Mouse (Mus musculus) kidney, adult 2 months (tissue): ENCODE measurements at regions not wholly inside any gene's neighbourhood (a gene's known extent, or its start where the extent isn't known, plus 50 kb on each side); places are given as distances from the start of the nearest gene placed in this dataset.
A peak's percentile ranks its signal among the peaks of the same experiment; 100 is the strongest.

Experiments used
- DNase-seq: peaks from one replicate; pipeline ENCODE4 v3.0.0; 2021
- H3K27ac ChIP-seq: fragments of 200-500 bp; 2 replicates; pipeline ENCODE4 v1.5.1; 2012; ENCODE audit warnings: low read depth, low read length, control low read depth, inconsistent platforms; ENCODE audit not compliant: insufficient read depth
- H3K27me3 ChIP-seq: fragments of 200-500 bp; replicated peaks from 2 replicates; pipeline ENCODE4 v1.6.1; 2012; ENCODE audit warnings: mild to moderate bottlenecking, moderate library complexity, low read length, inconsistent platforms; ENCODE audit not compliant: control insufficient read depth, insufficient read depth
- H3K36me3 ChIP-seq: fragments of 200-500 bp; 2 replicates; pipeline ENCODE4 v1.6.1; 2012; ENCODE audit warnings: mild to moderate bottlenecking, moderate library complexity, low read length, inconsistent platforms; ENCODE audit not compliant: control insufficient read depth, insufficient read depth
- H3K4me1 ChIP-seq: fragments of 200-500 bp; 2 replicates; pipeline ENCODE4 v1.6.1; 2011; ENCODE audit warnings: low read length; ENCODE audit not compliant: control insufficient read depth, insufficient read depth
- H3K4me3 ChIP-seq: fragments of 200-500 bp; 2 replicates; pipeline ENCODE4 v1.5.1; 2011; ENCODE audit warnings: mild to moderate bottlenecking, low read depth, low read length, control low read depth; ENCODE audit not compliant: insufficient read depth
- CTCF ChIP-seq: fragments of 200-500 bp; conservative IDR thresholded peaks from 2 replicates; pipeline ENCODE4 v1.5.1; 2011; ENCODE audit warnings: low read depth, mild to moderate bottlenecking, control low read depth, low read length, moderate library complexity, mixed read lengths; ENCODE audit not compliant: insufficient read depth, insufficient read length
- POLR2A ChIP-seq: fragments of 200-500 bp; IDR thresholded peaks from one replicate; pipeline ENCODE4 v1.6.1; 2011; ENCODE audit warnings: low read depth, low read length, control low read depth
- WGBS: fragments of 180-500 bp; shearing (Covaris S2); methylation state at CpG from one replicate; pipeline ENCODE4 v1.1.7; 2018; 5-methylcytosine and 5-hydroxymethylcytosine counted together

DNA sequence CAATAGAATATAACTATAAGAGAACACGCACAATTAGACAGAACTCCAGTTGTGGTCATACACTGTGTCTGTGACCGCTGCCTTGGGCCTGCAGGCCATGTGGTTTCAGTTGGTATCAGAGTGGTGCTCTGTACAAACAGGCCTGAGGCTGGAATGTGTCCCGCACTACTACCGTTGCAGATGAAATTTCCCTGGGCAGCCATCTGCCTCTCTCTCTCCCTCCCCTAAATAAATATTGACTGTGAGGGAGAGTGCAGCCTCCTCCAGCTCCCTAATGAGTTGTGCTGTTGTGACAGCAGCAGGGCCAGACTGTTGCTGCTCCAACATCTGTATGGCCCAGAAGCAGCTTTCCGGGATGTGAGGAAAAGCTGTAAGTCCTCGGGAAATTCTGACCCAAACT lies 146.7 kb downstream of the Hs3st3b1 start:
- Histone ChIP-seq H3K4me3 (no peak overlapping the region), H3K27ac (no peak overlapping the region), H3K4me1 (no peaks in the 10 kb centered on the region), H3K36me3 (no peaks in the 10 kb centered on the region), H3K27me3 (no peaks in the 10 kb centered on the region; the same call in 1 of the 2 replicates)
- no peak for DNase-seq
- WGBS, result 64% methylated on average over 6 of the region's 6 CpGs
- no peak for TF ChIP-seq POLR2A
- TF ChIP-seq CTCF, result no peak

DNA sequence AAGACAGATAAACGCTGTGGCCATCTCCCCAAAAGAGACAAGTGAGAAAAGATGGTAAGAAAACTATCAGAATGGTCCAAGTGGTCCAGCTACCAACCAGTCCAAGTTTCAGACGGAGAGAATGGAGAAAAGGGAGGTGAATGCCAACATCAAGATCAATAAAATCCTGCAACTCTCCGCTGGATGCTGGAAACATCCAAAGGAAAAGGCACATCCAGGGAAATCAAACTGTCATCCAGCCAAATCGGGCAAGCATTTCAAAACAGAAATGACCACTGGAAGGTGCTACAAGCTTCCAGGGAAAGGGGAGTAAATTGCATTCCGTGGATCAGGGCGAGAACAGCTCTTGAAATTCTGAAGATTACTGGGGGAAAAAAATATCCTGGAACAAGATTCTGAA lies 142.7 kb downstream of the Hs3st3b1 start:
- WGBS, result 72% methylated on average over 6 of the region's 6 CpGs
- no peak for DNase-seq
- no peak for TF ChIP-seq CTCF
- no peak for TF ChIP-seq POLR2A
- H3K36me3 ChIP-seq, result no peaks in the 10 kb centered on the region
- no peak overlapping the region for H3K4me3 ChIP-seq
- no peak overlapping the region for H3K27ac ChIP-seq
- no peaks in the 10 kb centered on the region for H3K4me1 ChIP-seq
- H3K27me3 ChIP-seq, result no peaks in the 10 kb centered on the region; the same call in 1 of the 2 replicates

DNA sequence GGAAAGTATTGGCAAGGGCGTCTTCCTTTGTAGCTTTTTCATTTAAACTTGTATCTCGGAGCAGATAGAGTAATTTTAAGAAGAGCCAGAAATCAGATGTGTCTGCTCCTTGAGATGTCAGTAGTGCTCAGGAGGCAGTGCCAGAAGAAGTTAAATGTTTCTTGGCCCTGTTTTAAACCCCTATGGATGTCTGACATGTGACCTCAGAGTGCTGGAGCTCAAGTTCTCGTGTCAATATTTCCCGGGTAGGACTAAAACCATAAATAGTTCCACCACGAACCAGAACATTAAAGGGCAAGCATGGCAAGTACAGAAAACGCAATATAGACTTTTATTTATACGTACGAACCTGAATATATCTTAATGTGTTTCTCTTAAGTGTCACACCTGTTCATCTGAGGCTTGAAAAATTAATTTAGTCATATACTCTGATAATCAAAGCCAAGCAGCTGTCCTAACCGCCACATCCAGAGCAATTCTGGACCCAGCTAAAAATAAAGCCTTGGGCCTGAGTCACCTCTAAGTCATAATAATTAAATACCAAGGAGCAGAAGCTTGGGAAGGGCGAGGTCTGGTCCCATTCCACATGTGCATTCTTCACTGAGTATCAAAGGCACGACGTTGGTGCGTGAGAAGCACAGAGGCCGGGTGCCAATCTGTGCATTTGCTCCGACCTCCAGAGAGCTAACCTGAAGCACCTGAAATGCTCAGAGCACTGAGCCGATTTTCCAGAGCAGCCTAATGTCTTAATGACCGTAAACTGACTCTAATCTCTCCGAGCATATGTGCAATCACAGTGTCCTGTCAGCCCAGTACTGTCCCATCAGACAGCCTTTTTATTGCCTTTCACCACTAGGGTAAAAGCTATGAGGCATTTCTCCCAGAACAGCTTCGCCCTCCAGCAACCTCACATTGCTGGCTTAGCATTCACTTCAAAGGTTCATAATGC lies 139.8 kb downstream of the Hs3st3b1 start:
- Histone ChIP-seq H3K36me3 (no peaks in the 10 kb centered on the region), H3K27ac (no peak overlapping the region), H3K27me3 (no peaks in the 10 kb centered on the region; the same call in 1 of the 2 replicates), H3K4me3 (no peak overlapping the region), H3K4me1 (no peaks in the 10 kb centered on the region)
- DNase-seq, result no peak
- no peak for TF ChIP-seq CTCF
- TF ChIP-seq POLR2A, result no peak
- 79% methylated on average over 19 of the region's 19 CpGs for WGBS

DNA sequence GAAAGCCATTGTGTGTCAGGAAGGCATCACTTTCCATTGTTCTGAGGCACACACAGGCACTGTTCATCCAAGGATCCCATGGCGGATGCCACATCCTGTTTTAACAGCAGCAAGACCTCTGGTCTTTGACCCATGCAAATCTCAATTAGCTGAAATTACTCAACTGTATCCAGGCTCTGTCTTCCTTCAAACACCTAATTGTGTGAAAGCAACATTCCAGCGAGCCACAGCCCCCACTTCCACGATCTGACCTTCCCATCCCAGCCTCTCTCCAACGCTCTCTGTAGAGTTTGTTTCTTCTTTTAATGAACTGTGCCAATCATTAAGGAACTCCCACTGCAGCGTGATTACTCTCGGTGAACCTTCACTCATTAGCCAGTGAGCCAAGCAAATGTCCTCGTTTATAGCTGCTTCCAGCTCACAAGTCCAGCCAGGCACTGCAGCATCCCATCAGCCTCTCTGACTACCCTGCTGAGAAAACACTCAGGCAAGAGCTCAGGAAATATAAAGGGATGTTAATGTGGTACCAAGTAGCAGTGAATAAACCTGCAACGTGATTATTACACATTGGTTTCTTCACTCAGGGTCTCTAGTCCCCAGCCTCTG lies 136.7 kb downstream of the Hs3st3b1 start:
- peak; percentile 21 for DNase-seq
- WGBS, result 14% methylated on average over 8 of the region's 8 CpGs
- Histone ChIP-seq H3K27me3 (no peaks in the 10 kb centered on the region), H3K36me3 (no peaks in the 10 kb centered on the region), H3K4me3 (no peak overlapping the region), H3K27ac (no peak overlapping the region), H3K4me1 (no peaks in the 10 kb centered on the region)
- TF ChIP-seq CTCF (no peak), POLR2A (no peak)

DNA sequence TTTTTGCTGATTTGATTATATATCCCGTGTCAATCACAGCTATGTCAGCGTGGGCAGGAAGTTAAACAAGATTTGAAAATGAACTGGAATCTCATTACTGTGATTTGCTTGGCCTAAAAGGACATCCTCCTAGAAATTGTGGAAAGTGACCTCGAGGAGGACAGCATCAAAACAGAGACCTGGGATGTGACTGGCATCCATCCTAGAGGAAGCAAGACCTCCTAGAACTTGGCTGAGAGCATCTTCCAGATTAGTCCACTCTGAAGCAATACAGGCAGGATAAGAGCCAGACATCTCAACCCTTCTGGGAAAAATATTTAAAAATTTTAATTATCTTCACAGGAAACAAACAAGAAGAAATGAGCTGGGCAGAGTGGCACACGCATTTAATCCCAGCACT lies 136.1 kb downstream of the Hs3st3b1 start:
- Histone ChIP-seq H3K4me3 (no peak overlapping the region), H3K27me3 (no peaks in the 10 kb centered on the region), H3K36me3 (no peaks in the 10 kb centered on the region), H3K27ac (no peak overlapping the region), H3K4me1 (no peaks in the 10 kb centered on the region)
- no peak for DNase-seq
- 53% methylated on average over 4 of the region's 4 CpGs for WGBS
- TF ChIP-seq POLR2A, result no peak
- TF ChIP-seq CTCF, result no peak

DNA sequence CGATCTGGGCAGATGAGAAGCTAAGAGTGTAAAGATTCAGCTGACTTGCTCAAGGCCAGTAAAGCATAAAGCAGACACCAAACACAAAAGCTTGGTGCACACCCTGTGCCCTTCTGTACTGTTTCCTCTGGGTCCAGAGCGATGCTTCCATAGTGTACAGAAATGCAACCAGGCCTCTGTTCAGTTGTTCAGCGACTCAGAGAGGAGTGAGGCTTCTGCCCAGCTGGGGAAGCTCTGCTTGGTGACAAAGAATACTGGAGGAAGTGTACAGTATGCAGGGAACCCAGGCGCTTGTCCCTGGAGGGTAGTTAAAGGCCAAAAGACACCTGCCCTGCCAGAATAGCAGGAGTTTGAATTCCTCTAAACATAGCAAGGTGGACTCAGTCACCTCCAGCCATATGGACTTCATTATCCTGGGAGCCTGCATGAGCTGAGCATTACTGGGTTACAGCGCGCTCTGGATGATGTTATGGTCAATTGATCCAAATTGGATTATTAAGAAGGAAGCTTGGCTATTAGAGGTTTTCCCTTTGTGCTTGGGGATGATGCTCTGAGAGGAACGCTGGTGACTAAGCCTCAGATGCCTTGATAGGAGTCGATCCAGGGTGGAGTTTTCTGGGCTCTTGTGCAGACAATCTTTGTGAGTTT lies 132.5 kb downstream of the Hs3st3b1 start:
- no peaks in the 10 kb centered on the region for H3K4me1 ChIP-seq
- no peak for TF ChIP-seq POLR2A
- no peak for TF ChIP-seq CTCF
- 69% methylated on average over 8 of the region's 8 CpGs for WGBS
- DNase-seq, result no peak
- no peaks in the 10 kb centered on the region for H3K27me3 ChIP-seq
- no peak overlapping the region for H3K4me3 ChIP-seq
- no peaks in the 10 kb centered on the region for H3K36me3 ChIP-seq
- H3K27ac ChIP-seq, result no peak overlapping the region
